ENCODE assay signal across 7 mouse cellular contexts in genomic region chr8:117673430-117673830, GRCm38 (mm10). TPM values are rescaled to one million over a fixed set of nuclear protein-coding genes. Genes with fewer than 3 reads are reported as not detected.
A peak's percentile ranks its signal among the peaks of the same experiment; 100 is the strongest.
DNase-seq lines count a peak whose midpoint lies in the region; ATAC-seq and TF ChIP-seq lines count a peak whose summit lies in the region.

TSS of gene Sdr42e1 (minus strand) at chr8:117673689.

- WGBS in embryonic facial prominence, embryonic 12.5 days, result 17% methylated on average over 17 of the region's 17 CpGs
- 12% methylated on average over 17 of the region's 17 CpGs for WGBS in heart, embryonic 12.5 days
- WGBS in kidney, embryonic 16.5 days, result 6% methylated on average over 17 of the region's 17 CpGs
- WGBS in liver, adult 2 months, result 7% methylated on average over 17 of the region's 17 CpGs
- WGBS in spleen, adult 2 months, result 8% methylated on average over 17 of the region's 17 CpGs

- no peaks in the 10 kb centered on the region for H3K27me3 ChIP-seq in embryonic facial prominence, embryonic 12.5 days
- peaks cover 6% of the 10 kb centered on the region; the same call in 1 of the 2 replicates for H3K27me3 ChIP-seq in heart, embryonic 12.5 days (replicated peaks)
- no peaks in the 10 kb centered on the region; the same call in 1 of the 2 replicates for H3K27me3 ChIP-seq in kidney, embryonic 16.5 days (ENCODE audit: insufficient read depth, low read length)
- no peaks in the 10 kb centered on the region for H3K27me3 ChIP-seq in liver, adult 2 months (ENCODE audit: control insufficient read depth, insufficient read depth, low read length)
- H3K27me3 ChIP-seq in spleen, adult 2 months (ENCODE audit: control insufficient read depth, insufficient read depth, low read length), result no peaks in the 10 kb centered on the region

- peaks cover 21% of the 10 kb centered on the region; the same call in 1 of the 2 replicates for H3K79me2 ChIP-seq in liver, adult 2 months (ENCODE audit: control insufficient read depth, insufficient read depth, low read length)

- no peak within 1 kb of the TSS for H3K27ac ChIP-seq in embryonic facial prominence, embryonic 12.5 days
- H3K27ac ChIP-seq in heart, embryonic 12.5 days (ENCODE audit: poor library complexity, severe bottlenecking), result no peak within 1 kb of the TSS
- H3K27ac ChIP-seq in kidney, embryonic 16.5 days (ENCODE audit: low read length), result no peak within 1 kb of the TSS
- peak within 1 kb of the TSS; percentile 94 for H3K27ac ChIP-seq in liver, adult 2 months (replicated peaks; ENCODE audit: insufficient read depth, low read depth, low read length)
- no peak within 1 kb of the TSS for H3K27ac ChIP-seq in spleen, adult 2 months (ENCODE audit: insufficient read depth, low read length)

- 0 out of 2 replicates have a peak, but pooled peaks cover 8% of the 10 kb centered on the region for H3K4me1 ChIP-seq in embryonic facial prominence, embryonic 12.5 days
- no peaks in the 10 kb centered on the region for H3K4me1 ChIP-seq in heart, embryonic 12.5 days (replicated peaks)
- peaks cover 3% of the 10 kb centered on the region; the same call in 1 of the 2 replicates for H3K4me1 ChIP-seq in kidney, embryonic 16.5 days (ENCODE audit: insufficient read depth, low read length)
- H3K4me1 ChIP-seq in liver, adult 2 months (ENCODE audit: control insufficient read depth, insufficient read depth, low read length), result peaks cover 33% of the 10 kb centered on the region
- no peaks in the 10 kb centered on the region; the same call in 1 of the 2 replicates for H3K4me1 ChIP-seq in spleen, adult 2 months (ENCODE audit: control insufficient read depth, insufficient read depth, insufficient read length)

- H3K4me3 ChIP-seq in embryonic facial prominence, embryonic 12.5 days, result peak within 1 kb of the TSS; percentile 42
- peak within 1 kb of the TSS; percentile 58 for H3K4me3 ChIP-seq in heart, embryonic 12.5 days
- peak within 1 kb of the TSS; percentile 69 for H3K4me3 ChIP-seq in kidney, embryonic 16.5 days (ENCODE audit: low read length)
- H3K4me3 ChIP-seq in liver, adult 2 months (ENCODE audit: insufficient read depth, low read depth, low read length), result peak within 1 kb of the TSS; percentile 71
- H3K4me3 ChIP-seq in spleen, adult 2 months (ENCODE audit: extremely low read depth, insufficient read depth, insufficient read length), result peak within 1 kb of the TSS; percentile 72

- H3K9ac ChIP-seq in embryonic facial prominence, embryonic 12.5 days, result peak within 1 kb of the TSS; percentile 55; the same call in 1 of the 2 replicates
- peak within 1 kb of the TSS; percentile 72 for H3K9ac ChIP-seq in heart, embryonic 12.5 days
- peak within 1 kb of the TSS; percentile 73 for H3K9ac ChIP-seq in kidney, embryonic 16.5 days (replicated peaks; ENCODE audit: low read length)
- H3K9ac ChIP-seq in liver, adult 2 months (ENCODE audit: low read depth, low read length), result peak within 1 kb of the TSS; percentile 88

- H3K4me2 ChIP-seq in embryonic facial prominence, embryonic 12.5 days (replicated peaks), result peak within 1 kb of the TSS; percentile 68
- peak within 1 kb of the TSS; percentile 75 for H3K4me2 ChIP-seq in heart, embryonic 12.5 days
- peak within 1 kb of the TSS; percentile 87 for H3K4me2 ChIP-seq in kidney, embryonic 16.5 days (replicated peaks; ENCODE audit: low read depth, low read length)

- TF ChIP-seq CTCF in liver, adult 2 months (IDR thresholded peaks at IDR 0.05; ENCODE audit: low read depth, low read length), result no peak
- TF ChIP-seq CTCF in spleen, adult 2 months (IDR thresholded peaks at IDR 0.05; ENCODE audit: extremely low read depth, insufficient read depth, insufficient read length, insufficient replicate concordance), result no peak

- TF ChIP-seq POLR2A in liver, adult 2 months (IDR thresholded peaks at IDR 0.05; ENCODE audit: extremely low read depth, insufficient read depth, low read length), result 0 out of 2 replicates have a peak, but pooled peaks have one; percentile 26
- no peak for TF ChIP-seq POLR2A in spleen, adult 2 months (IDR thresholded peaks at IDR 0.05; ENCODE audit: low read depth, low read length)

- no peaks in the 10 kb centered on the region for H3K9me3 ChIP-seq in embryonic facial prominence, embryonic 12.5 days
- no peaks in the 10 kb centered on the region for H3K9me3 ChIP-seq in heart, embryonic 12.5 days (replicated peaks)
- H3K9me3 ChIP-seq in kidney, embryonic 16.5 days (ENCODE audit: low read length), result no peaks in the 10 kb centered on the region

- ATAC-seq in embryonic facial prominence, embryonic 12.5 days (ENCODE audit: insufficient number of reproducible peaks, insufficient read depth, low FRiP score, low TSS enrichment), result no peak
- no peak for ATAC-seq in heart, embryonic 12.5 days (ENCODE audit: insufficient number of reproducible peaks, low FRiP score)
- ATAC-seq in kidney, embryonic 16.5 days (ENCODE audit: low FRiP score, low TSS enrichment), result no peak

- no peaks in the 10 kb centered on the region for H3K36me3 ChIP-seq in embryonic facial prominence, embryonic 12.5 days
- H3K36me3 ChIP-seq in heart, embryonic 12.5 days, result no peaks in the 10 kb centered on the region
- no peaks in the 10 kb centered on the region for H3K36me3 ChIP-seq in kidney, embryonic 16.5 days (ENCODE audit: insufficient read depth, low read length)
- no peaks in the 10 kb centered on the region for H3K36me3 ChIP-seq in liver, adult 2 months (ENCODE audit: control insufficient read depth, insufficient read depth, low read length)
- no peaks in the 10 kb centered on the region for H3K36me3 ChIP-seq in spleen, adult 2 months (ENCODE audit: control insufficient read depth, insufficient read depth, low read length)

- peak; percentile 13 for DNase-seq in adrenal gland, adult 8-10 months
- DNase-seq in liver, adult 2 months (ENCODE audit: extremely low read depth, low read depth, low spot score), result peak; percentile 70
- DNase-seq in monocyte, adult 2 months (ENCODE audit: low read depth in 1 of 2, low spot score in 2 of 2), result peak; percentile 19 to 55
- peak; percentile 47 to 67 for DNase-seq in spleen, adult 2 months (ENCODE audit: low read depth in 1 of 2, low spot score in 2 of 2)

RNA-seq across cellular contexts. Expression of gene Sdr42e1, which starts in this region (rescaled TPM):
- 1 to 10 TPM; 1.6 to 3.5 (median 2.0) TPM for total RNA-seq in adrenal gland, adult 8-10 months (2022)
- polyA plus RNA-seq in embryonic facial prominence, embryonic 12.5 days (2016; fragmentation: Nextera tagmentation; extraction: Ambion mirVana), result 0.99 and 1.2 TPM in 2 replicates
- polyA plus RNA-seq in heart, embryonic 12.5 days (2016; fragmentation: Nextera tagmentation; extraction: Ambion mirVana), result 0.65 and 0.68 TPM in 2 replicates
- polyA plus RNA-seq in kidney, embryonic 16.5 days (2015; fragmentation: Nextera tagmentation; extraction: Ambion mirVana), result 3.2 TPM in 2 replicates
- 56.5 and 77.6 TPM in 2 replicates for total RNA-seq in liver, adult 2 months (2014; rRNA removed)
- 124 and 131 TPM in 2 replicates for polyA plus RNA-seq in liver, adult 2 months (2012; rRNA removed)
- polyA plus RNA-seq in spleen, adult 2 months (2012; rRNA removed), result 2.0 and 2.6 TPM in 2 replicates

Comparison
In these comparisons a context has a peak if more than half of its experiments do, and no peak if none do; other contexts are left out.
1. RNA of gene Sdr42e1 (total RNA-seq): 56.5 to 77.6 TPM in liver, adult 2 months; 1.6 to 3.5 TPM in adrenal gland, adult 8-10 months; every median in the first group is over 10 times any median in the second.
2. RNA of gene Sdr42e1 (polyA plus RNA-seq): 124 to 131 TPM in liver, adult 2 months; 3.2 TPM in kidney, embryonic 16.5 days, 2.0 to 2.6 TPM in spleen, adult 2 months, 0.99 to 1.2 TPM in embryonic facial prominence, embryonic 12.5 days and 0.65 to 0.68 TPM in heart, embryonic 12.5 days; every median in the first group is over 10 times any median in the second.
3. DNase-seq: peak in every context shown above with its lines; median percentile 70 in liver, adult 2 months; 57 in spleen, adult 2 months; 37 in monocyte, adult 2 months; 13 in adrenal gland, adult 8-10 months.
4. Peak in every context shown above with its lines, with median percentiles within 50 percentile points of each other: H3K4me2 ChIP-seq, H3K4me3 ChIP-seq and H3K9ac ChIP-seq.